Mouse (Mus musculus) layer of hippocampus, postnatal 10 days (tissue): Measurements from ENCODE around the gene Sdhb. TPM values are rescaled to one million over a fixed set of nuclear protein-coding genes. Genes with fewer than 3 reads are reported as not detected.

Source experiments
- DNase-seq, 2 experiments: peaks; one replicate each; pipeline ENCODE4 v3.0.0; 2021; ENCODE audit warnings: low spot score in 2 of 2
- total RNA-seq, 2 experiments: library from RNA; stranded (reverse); gene quantifications; 2 replicates each; pipeline ENCODE4 v1.2.3; 2021

Gene Sdhb
- total RNA-seq, 2 experiments from 2014 or later, result 202 to 204 TPM

- DNase-seq, result no peak
These were observed 13.2 kb upstream of the Sdhb start for GRCm38 (mm10) chr4:140947487-140948440.

GRCm38 (mm10) chr4:140948481-140948880 lies 12.5 kb upstream of the Sdhb start:
- no peak for DNase-seq

DNA sequence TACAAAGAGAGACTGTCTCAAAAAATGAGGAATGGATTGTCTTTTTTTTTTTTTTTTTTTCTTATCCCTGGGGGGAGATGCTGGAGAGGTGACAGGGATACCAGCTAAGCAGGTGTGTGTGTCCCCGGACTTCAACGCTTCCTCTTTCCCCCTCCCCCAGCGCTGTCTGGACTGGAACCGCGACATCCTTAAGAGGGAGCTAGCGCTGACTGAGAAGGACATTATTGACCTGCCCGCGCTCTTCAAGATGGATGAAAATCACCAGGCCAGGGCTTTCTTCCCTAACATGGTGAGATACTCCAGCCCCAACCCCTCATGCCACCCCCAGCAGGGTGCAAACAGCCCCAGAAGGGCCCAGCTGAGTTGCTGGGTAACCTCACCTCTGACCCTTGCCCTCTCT lies 12.0 kb upstream of the Sdhb start:
- DNase-seq, result no peak

- DNase-seq, result no peak
These were observed 11.4 kb upstream of the Sdhb start for GRCm38 (mm10) chr4:140949616-140950015.

- no peak for DNase-seq
These were observed 10.4 kb upstream of the Sdhb start for GRCm38 (mm10) chr4:140950574-140950973.

- DNase-seq, result no peak
These were observed 9.0 kb upstream of the Sdhb start for GRCm38 (mm10) chr4:140951861-140952641.

DNA sequence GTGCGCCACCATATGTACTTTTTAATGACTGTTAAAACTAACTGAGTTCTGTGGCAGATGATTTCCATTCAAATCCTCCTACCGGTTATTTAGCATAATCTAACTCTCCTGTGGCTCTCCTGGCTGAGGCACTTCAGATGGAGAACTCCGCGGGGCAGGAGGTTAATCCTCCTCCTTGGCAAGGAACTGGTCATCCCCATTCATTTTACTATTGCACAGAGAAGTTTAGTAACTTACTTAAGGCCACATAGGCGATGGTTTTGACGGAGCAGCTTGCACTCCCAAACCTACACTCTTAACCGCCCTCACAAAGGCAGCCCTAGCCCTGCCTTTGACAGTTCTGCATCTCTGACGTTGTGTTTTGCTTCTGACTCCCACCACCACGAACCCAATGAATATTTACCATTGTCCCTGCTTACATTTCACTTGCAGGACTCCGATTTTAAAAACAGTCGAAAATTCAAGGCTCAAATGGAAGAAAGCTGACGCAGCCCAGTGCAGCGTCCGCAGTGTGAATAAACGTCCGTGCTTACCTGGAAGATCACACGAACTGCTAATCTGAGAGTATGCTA lies 3.8 kb upstream of the Sdhb start:
- no peak for DNase-seq

- peak; percentile 84 to 88 for DNase-seq
These were observed 3.3 kb upstream of the Sdhb start for GRCm38 (mm10) chr4:140957725-140958124.

DNA sequence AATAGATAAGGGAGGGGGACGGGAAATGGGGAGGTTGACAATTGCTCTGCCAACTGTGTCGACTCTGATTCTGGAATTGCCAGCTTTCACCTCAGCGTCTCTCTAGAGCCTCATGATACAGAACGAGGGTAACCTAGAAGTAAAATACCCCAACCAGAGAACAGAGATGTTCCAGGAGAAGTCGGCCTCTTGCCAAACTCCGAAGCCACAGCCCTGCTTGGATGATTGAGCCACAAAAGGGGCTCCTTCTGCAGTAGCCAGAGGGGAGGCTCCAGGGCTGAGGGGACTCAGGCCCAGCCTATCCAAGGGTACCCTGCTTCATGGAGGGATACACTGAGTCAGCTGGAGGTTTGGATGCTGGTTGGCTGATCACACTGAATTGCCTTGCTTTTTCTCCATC lies 2.7 kb upstream of the Sdhb start:
- DNase-seq, result no peak

- DNase-seq, result no peak
These were observed 1.8 kb upstream of the Sdhb start for GRCm38 (mm10) chr4:140959128-140959679.

- no peak for DNase-seq
These were observed 1.1 kb upstream of the Sdhb start for GRCm38 (mm10) chr4:140959715-140960479.

GRCm38 (mm10) chr4:140961467-140962206 lies 634 bp downstream of the Sdhb start:
- DNase-seq, result no peak

GRCm38 (mm10) chr4:140962207-140962909 lies 1.4 kb downstream of the Sdhb start:
- no peak for DNase-seq

DNA sequence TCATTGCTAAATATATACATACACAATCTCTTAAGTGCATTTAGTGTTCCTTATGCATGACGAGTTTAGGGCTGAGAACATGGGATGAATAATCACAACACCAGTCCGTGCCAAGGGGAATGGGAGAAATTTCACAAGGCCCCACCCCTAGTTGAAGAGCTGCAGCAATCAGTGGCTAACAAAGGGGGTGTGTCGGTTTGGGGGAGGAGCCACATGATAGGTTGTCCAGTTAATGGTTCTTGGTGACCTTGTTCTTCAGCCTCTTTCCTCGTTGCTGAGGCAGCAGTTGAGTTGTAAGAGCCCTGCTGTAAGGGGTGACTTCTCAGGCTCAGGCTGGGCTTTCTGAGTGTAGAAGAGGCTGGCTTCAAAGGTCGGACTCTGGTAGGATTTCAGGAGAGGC lies 1.9 kb downstream of the Sdhb start:
- no peak for DNase-seq

DNA sequence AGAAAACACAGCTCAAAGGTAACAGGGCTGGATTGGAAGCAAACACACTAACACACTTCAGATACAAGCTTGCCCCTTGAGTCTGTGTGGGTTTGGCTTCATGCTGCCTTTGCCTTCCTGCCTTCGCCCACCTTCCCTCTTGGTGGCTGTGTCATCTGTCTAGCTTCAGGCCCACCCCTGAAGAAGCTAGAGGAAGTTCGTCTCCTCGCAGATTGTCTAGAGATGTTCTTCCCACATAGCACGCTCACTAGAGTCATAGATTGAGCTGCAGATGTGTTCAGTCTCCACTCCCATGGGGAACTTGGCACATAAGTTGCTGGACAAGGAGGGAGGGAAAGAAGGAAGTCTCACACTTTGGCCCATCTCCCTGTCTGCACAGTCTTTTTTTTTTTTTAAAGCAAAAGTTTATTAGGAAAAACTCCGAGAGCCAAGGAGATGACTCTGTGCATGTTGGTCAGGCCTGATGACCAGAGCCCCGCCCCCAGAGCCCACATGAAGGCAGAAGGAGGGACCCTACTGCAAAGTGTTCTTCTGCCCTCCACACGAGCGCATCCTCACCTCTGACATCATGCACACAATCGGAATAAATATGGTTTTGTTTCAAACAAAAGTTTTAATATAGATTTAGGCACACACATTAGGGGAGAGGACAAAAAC lies 3.1 kb downstream of the Sdhb start:
- DNase-seq, result no peak

GRCm38 (mm10) chr4:140964620-140965019 lies 3.6 kb downstream of the Sdhb start:
- peak; percentile 77 to 83 for DNase-seq

DNA sequence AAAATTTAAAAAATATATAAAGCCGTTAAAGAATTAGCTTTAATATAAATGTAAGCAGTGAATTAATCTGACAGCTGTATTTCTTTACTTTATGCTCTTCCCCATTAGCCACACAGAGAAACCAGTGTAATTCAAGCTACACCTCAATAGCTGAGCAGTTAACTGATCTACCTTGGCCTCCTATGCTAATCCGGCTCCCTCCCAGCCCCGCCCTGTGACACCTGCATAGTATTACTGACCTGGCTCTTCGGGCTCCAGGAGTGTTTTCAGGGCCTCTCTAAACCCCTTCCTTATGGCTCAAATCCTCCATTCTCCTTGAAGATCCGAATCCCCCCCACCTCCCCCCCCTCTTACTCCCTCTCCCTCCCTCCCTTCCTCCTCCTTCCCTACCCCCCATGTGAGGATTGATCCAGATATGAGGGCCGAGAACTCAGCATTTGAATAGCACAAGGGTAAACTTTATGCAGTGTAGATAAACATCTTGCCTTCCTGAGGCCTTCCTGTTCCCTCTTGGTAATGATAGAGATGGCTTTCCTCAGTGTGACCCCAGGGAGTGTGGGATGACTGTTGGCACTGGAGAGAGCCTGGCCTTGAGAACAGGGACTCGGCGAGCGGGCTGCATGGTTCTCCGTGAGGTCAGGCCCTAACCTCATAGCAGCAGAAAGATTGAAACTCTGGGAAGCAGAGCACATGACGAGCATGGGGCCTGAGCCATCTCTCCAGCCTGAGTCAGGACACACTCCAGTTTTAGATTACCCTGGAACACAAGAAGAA lies 6.6 kb downstream of the Sdhb start:
- DNase-seq, result no peak

DNA sequence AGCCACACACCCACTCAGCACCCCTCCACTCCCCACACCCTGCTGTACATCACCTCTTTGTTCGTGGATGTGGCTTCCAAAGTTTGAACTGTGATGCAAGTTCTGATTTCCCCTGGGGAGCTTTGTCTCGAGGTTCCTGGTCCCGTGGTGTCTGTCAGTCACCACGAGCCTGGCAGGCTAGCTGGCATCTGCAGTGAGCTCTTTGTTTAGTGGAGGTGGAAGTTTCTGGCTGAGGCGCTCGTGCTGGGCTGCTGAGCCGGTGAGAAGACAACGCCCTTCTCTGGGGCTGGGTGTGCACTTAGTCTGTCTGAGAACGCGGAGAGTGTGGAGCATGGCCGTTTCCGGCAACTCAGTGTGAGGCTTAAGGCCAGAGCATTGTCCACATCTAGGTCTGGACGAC lies 10.7 kb downstream of the Sdhb start:
- DNase-seq, result no peak
